Mouse (Mus musculus) brain, embryonic 18.5 days (tissue): ENCODE measurements at regions not wholly inside any gene's neighbourhood (a gene's known extent, or its start where the extent isn't known, plus 50 kb on each side); places are given as distances from the start of the nearest gene placed in this dataset.
"Not testable (repeated sequence)": the region's sequence is repeated elsewhere in the genome, so short reads cannot be mapped to it uniquely, and the experiment has no call there.

ENCODE experiments used
- DNase-seq: peaks from one replicate; pipeline ENCODE4 v3.0.0-alpha.2; 2012; ENCODE audit warnings: low read depth, low spot score

DNA sequence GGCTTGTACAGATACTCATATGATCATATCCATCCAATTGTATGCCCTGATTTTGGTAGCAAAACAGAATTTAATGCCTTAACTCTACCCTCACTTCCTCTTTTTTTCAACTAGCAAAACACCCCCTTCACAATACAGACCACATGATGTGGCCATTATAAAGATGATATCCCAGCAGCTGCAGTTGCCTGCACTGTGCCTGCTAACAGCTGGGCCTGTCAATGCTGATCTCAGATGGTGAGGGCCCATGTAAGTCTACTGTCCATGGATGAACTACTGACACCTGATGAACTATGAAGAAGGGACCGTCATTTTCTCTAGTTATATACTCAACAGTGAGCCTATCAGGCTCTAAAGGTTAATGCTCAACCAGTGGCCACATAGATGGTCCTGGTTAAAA, 191.8 kb upstream of the Fmr1 start:
- DNase-seq: no peak

DNA sequence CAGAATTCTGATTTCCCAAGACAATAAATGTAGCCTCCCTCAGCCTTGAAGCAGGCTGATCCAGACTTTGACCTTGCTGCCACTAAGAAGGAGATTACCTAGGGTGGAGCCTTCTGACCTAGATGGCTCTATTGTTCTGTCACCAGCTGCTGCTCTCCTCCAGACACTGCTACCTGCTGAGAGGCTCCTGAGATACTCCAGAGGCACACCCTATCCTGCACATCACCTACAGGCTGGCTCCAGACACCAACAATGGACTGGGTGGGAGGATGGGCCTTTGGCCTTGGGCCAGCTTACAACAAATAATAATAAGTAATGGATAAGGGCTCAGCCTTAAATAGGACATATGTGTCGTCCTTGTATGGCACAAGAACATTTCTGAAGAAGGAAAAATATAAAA, 186.3 kb upstream of the Fmr1 start:
- DNase-seq: not testable (repeated sequence)

DNA sequence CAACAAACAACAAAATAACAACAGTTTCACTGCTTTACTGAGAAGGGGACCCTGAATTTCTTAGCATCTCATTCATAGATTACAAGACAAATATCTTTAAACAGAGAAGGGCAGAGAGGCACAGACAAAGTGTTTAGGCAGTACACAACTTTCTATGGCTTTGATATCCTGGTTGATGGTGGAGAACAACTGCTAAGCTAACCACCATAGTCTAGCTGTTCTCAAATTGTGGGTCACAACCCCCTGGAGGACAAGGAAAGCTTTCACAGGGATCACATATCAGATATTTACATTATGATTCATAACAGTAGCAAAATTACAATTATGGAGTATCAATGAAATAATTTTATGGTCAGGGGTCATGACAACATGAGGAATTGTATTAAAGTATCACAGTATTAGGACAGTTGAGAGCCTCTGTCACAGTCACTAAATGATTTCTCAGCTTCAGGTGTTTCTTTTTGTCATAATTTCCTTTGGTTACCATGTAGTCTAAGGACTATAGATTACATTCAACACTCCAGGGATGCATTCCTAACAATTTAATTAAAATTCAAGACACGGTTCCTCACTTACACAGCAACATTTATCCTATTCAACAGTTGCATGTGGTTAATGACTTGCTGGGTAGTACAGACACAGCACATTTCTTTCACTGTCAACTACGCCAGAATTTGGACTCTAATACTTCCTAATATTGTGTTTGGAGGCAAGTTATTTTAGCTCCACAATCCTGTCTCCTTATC, 183.8 kb upstream of the Fmr1 start:
- DNase-seq: no peak

DNA sequence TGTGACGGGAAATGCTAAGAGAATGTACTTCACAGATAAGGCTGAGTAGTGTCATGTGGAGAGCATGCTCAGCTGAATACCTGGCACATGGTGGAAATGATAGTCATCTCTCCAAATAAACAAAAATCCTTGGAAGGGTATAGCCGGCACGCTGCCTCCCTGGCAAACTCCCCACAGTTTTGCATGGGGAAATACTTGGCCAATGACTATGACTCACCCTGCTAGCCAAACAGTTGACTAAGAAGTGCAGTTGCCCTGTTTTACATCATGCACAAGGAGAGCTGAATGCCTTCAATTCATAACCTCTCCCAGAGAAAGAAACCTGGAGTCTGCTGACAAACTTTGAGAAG, 183.2 kb upstream of the Fmr1 start:
- no peak for DNase-seq

DNA sequence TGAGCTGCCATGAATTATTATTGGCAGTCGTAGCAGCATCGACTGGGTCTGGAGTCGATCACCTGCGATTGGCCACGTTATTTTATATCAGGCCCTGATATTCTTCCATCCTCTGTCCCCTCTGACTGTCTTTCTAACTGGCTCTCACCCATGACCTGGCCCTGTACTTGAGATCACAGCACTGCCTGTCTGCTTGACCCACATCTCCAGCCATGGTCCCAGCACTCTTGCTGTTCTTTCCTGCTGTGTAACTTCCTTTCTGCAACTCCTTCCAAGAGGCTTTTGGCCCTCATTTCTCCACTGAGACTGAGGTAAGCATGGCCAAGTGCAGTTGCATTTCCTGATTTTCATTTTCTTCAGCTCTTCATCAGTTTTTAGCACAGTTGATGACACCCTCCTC, 182.6 kb upstream of the Fmr1 start:
- no peak for DNase-seq

DNA sequence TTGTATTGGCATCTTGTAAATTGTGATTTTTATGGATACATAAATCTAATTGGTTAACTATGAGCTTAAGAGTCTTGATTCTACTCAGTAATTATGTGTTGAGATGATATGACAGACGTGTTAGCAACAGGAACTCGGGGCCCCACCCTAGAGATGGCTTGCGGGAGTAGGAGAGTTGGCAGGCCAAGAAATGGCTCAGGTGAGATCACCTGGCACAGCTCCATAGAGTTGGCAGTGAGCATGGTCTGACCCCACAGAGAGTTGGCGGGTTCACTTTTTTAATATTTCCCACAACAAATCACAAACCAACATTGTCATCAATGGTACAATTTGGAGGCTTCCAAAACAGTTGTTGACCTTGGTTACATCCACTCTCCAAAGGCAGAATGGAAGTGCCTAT, 180.5 kb upstream of the Fmr1 start:
- DNase-seq: no peak

DNA sequence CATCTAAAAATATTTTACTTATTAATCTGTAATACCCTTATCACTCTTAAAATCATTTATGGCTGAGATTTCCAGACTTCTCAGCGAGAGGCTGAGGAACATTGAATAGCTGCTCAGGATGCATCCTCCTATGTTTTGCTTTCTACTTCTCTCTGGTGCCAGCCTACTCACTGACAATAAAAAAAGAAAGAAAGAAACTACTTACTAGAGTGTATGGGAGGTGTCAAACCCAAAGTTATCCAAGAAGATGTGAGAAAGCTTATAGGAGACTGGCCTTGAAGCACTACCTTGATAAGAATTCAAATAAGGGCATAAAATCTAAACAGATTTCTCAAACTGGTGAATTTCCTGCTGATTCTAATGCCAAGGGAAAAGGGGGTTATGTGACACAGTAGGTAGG, 175.4 kb upstream of the Fmr1 start:
- no peak for DNase-seq

DNA sequence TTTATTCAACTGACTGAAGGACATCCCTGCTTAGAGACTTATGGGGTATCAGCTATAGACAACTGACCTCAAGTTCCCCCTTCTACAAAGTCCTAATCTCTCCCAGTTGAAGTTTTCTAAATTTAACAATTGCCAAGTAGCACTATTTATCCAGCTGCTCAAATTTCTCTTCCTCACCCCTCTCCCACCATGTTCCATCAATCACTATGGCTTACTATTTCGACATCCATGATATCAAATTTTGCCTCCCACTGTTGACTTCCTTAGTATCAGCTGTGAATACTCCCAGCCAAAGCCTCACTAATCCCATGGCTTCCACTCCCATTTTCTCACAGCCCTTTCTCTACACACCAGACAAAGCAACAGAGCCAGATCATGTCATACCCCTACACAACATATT, 170.7 kb upstream of the Fmr1 start:
- no peak for DNase-seq

DNA sequence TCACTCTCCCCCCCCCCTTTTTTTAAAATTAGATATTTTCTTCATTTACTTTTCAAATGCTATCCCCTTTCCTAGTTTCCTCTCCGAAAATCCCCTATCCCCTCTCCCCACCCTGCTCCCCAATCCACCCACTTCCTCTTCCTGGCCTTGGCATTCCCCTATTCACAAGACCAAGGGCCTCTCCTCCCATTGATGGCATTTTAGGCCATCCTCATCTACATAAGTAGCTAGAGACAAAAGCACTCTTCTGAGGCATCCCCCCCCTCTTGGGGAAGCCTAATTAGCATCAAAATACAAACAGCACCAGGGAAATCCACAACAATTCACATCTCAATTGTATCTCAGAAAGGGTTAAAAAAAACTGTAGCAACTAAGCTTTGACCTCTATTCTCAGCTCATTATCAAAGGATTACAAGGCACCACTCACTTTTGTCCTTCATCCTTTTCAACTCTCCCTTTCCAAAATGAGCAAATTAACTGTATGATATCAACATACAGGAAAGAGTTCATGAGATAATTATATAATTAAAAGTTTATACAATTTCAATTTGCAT, 166.1 kb upstream of the Fmr1 start:
- DNase-seq: no peak

DNA sequence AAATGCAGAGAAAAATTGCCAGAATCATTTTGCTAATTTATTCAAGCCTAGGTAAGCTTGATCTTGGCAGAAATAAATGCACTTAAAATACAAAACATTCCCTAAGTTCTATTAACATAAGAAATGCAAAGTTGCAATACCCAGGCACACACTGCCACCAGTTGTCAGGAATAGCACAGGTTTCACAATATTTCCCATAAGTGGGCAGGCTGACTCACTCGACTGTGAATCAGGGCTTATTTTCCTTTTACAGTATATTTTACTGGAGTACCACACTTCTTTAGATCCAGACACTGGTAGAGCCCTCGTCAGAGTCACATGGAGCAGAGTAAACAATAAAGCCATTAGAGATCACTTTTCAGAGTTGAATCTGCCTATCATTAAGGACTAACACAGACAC, 131.8 kb upstream of the Fmr1 start:
- no peak for DNase-seq

DNA sequence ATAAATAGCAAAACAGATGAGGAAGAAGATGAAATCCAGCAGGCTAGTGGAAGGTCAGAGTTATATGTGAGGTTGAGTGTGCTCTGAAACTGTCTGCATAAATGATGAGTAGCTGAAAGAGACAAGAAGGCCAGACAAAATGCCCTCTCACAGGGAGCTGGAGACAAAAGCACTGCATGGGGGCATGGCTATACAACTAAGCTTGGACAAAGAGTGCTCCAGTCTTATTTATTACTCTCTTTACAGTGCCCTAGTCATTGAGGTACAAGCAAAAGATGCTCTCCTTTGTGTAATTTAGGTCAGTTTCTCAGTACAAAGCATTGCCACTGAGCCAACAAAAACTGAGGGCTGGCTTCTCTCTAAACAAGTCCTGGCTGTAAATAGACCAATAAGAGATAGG, 124.3 kb upstream of the Fmr1 start:
- no peak for DNase-seq

DNA sequence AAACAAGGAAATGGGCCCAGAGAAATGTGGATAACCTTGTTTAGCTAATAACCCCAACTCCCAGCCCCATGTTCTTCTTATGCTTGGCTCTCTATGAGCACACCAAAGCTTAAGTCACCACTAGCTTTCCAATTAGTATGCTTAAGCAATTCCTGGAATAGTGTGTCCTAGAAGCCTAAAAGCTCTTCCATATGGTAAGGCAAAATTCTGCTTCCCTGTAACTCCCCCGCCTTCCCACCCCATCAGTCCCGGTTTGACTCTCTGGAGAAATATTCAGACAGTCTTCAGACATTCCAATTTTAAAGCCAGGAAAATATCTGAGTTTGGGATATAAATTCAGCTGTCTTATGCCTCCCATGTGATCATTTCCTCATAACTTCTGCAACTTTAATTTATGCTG, 120.6 kb upstream of the Fmr1 start:
- DNase-seq: no peak

DNA sequence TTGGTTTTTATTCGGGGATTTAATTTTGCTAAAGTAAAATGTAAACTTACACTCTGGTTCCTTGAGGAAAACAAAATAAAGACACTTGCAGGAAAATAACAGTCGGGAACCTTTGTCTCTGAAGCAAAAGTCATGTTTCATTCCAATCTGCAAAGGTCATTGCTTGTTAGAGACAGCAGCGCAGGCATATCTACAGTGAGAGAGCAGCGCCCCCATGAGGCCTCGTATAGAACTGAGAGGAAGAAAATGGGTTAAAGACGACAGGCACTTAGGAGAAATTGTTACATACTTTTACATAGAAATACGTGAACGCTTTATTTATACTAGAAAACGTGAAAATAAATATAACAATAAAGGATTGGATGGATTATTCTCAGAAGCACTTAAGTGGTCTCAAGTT, 93.1 kb upstream of the Fmr1 start:
- peak; percentile 14 for DNase-seq

DNA sequence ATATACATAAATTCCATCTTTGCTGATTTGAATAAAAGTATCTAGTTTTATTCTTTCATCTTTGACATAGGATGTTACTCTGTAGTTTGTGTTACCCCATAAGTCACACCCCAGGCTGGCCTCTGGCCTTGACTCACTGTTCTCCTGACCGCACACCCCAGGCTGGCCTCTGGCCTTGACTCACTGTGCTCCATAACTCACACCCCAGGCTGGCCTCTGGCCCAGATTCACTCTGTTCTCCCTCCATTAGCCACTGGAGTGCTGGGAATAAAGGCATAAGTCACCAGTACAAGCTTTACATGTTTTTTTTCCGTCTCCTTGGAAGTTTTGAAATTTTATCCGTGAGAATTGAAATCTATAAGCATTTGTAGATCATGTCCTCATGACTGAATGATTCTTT, 56.2 kb upstream of the Fmr1 start:
- no peak for DNase-seq
